Mouse (Mus musculus): ENCODE data around the gene Ankrd44. TPM values are rescaled to one million over a fixed set of nuclear protein-coding genes. Genes with fewer than 3 reads are reported as not detected.

The Ankrd44 gene
- polyA plus RNA-seq, 2 experiments from 2014 or later: 157 to 185 TPM

DNA sequence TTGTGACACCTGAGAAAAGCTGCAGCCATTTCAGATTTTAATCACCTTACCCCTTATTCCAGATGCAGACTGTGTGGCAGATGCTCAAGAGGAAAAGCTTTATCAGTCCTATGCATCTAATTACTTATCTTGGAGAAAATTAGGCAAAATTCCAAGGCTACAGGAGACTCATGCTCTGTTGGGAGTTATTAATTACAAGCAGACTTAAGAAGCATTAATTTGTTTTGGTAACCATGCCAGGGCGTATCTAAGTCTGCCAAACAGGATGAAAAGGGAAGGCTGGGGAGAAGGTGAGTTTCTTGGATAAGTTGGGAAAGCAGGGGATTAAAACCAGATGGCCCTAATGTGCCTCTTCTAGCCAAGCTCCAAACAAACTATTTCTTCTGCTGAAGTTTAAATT lies 222.7 kb downstream of the Ankrd44 start:
- ATAC-seq: no peak

DNA sequence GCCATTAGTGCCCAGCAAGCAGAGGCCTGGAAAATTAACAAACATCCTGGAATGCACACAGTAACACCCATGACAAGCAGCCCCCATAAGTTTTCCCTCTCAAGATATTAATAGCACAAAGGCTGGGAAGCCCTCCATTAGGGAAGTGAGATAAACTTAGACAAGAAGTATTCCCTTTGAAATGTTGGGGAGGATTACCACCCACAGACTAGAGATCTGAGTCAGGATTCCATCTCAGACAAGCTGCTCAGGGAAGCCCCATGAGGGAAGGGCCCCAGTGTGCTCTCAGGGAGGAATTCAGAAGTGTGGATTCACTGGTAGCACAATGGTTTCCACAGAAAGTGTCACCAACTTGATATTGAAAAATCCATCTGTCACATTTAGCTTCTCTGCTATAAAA lies 223.3 kb downstream of the Ankrd44 start:
- no peak for ATAC-seq

DNA sequence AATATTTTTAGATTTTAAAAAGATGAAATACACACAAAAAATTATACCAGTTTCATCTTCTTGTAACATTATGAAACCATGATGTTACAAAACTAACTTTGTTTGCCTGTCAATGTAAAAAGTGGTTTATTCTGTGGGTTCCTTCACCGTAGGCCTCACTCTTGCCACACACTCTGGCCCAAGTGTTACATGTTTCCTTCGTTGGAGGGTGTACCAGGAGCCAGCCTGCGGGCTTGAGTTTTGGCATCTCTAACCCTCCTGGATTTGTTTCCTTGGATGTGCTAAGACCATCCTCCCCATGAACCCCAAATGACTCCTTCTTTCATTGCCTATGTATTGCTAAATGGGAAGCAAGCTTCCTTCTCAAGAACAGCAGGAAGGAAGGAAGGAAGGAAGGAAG lies 230.8 kb downstream of the Ankrd44 start:
- ATAC-seq: no peak

GRCm38 (mm10) chr1:54691824-54692223 lies 234.4 kb downstream of the Ankrd44 start:
- no peak for ATAC-seq

DNA sequence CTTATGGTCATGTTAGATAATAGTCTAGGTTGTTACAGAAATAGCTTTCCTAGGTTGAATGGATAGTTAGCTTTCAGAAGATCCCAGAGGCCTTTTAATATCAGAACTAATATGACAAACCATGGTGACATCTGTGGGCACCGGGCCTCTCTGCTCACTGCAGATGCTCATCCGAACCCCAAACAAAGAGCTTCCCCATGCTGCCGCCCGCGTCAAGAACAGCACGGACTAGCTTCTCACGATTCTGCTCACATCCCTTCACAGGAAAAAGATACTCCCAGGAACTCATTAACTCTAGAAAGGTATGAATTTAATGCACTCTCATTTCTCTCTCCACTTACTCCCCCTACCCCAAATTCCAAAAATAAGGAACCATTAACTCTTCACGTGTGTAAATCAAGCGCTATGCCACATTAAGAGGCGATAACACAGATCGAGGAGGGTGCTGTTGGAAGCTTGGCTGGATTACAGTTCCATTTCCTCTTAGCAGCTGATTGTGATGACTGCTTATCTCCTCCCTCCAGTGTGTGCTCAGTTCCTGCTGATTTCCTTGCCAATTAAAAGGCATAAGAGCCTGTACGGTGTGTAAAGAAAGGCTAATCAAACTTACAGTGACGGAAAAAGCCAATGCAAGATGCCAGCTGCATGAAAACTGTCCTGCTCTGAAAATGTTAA lies 235.8 kb downstream of the Ankrd44 start:
- no peak for ATAC-seq

DNA sequence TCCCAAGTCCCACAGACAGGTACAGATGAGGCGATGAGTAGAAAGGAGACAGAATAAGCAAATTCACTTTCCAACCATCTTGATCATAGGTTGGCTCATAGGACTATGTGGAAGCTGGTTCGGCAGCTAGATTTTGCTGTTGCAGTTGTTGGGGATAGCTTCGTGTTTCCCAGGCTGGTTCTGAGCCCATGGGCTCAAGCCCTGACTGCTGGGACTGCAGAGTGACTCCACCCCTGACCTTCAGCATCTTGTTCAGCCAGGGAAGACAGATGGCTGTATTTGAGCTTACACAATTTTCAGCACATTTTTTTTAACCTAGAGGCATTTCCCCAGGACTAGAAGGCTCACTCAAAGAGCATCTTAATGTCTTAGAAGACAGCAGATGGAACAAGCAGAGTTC lies 237.7 kb downstream of the Ankrd44 start:
- no peak for ATAC-seq

DNA sequence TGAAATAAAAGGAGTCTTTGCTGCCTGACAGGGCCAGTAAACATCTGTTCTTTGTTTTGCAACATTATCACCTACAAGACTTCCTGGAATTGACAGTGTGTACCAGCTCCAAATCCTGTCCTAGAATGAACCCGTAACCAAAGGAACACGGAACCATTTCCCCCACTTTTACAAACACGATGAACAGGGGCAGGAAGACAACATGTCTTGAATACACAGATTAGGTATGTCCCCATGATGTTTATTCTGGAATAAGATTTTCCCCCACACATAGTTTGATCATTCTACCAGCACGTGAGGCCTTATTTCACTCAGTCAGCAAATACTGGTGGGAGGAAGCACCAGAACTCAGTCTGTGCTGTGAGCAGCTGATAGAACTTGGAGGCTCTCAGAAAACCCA lies 241.9 kb downstream of the Ankrd44 start:
- no peak for ATAC-seq

DNA sequence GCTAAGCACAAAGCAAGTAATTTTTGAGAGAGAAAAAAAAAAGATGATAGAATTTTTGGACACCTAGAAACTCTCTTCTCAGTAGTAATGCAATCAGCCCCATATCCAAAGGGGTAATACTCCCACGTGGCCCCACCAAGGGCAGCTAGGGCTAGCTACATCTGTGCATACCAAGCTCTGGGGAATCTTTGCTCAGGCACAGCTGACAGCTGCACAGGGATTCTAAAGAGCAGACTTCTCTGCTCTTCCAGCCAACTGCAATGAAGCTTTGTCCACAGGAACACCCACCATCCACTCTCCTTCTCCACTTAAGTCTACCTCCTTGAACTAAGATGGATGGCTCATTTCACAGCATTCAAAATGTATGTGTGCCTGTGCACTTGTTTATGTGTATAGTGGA lies 246.6 kb downstream of the Ankrd44 start:
- no peak for ATAC-seq

- ATAC-seq: no peak
Observed at GRCm38 (mm10) chr1:54678037-54678436, 248.2 kb downstream of the Ankrd44 start.

- ATAC-seq: no peak
Observed at GRCm38 (mm10) chr1:54675478-54675877, 250.7 kb downstream of the Ankrd44 start.

- ATAC-seq: no peak
Observed at GRCm38 (mm10) chr1:54667991-54668390, 258.2 kb downstream of the Ankrd44 start.

DNA sequence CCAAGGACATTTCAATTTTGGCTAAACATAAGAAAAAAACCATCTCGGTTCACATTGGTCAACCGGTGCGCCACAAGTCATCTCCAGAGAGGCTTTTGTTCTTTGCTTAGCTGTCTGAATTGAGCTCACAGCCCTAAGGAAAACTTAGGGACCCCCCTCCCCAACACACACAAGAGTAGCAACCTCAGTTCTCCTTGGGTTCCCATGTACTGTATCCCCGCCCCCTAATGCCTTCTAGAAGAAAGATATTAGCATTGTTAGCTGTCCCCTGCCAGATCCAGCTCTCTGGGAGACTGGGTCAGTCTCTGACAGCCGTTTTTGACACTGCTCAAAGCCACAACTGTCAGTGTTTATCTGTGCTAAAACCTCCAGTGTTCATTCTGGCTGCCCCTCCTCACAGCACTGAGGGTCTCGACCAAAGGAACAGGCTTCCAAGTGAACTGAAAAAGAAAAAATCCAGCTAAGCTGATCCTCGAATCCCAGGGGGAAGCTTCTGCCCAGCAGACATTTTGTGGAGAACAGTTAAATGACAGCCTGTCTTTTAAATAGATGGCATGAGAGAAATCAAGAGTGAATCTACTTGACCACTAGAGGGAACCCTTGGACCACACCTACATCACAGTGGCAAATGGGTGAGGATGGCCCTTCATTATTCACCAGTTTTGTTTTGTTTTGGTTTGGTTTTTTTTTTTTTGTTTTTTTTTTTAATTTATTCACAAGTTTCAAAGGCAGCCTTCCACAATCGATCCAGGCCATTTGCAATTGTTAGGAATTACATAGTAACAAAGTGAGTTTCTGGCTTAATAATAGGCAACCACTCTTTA lies 260.4 kb downstream of the Ankrd44 start:
- peak; percentile 75 for ATAC-seq

DNA sequence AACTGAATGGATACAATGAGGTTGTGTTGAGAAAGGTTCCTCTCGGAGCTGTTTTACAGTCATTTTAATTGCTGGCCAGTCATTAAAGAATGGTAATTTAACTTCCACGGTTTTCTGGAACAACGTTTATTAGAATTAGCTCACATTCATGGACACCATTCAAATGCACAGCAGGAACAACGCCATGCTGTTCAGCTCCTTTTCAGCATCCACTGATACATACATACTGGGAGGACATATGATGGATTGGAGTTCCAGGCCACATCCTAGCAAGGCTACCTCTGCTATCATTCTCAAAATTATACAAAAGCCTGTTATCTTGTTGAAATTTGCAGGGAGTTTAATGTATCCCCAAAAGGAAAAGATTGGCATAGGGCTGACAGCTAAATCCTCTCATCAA lies 261.1 kb downstream of the Ankrd44 start:
- no peak for ATAC-seq

DNA sequence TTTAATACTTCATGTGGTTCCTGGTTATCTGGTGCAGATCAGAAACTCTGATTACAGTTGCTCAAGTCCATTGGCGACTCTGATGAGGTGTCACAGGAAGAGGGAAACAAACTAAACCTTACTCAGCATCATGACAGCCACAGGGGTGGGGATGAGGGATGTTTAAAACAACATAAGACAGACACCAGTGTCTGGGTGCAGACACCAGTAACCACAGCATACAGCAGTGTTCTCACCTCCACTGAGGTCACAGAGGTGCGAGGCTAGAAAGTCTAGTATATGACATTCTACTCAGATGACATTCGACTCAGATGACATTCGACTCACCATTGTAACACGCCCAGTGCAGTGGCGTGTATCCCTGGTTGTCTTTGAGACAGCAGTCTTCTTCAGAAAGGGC lies 265.5 kb downstream of the Ankrd44 start:
- ATAC-seq: peak; percentile 76

GRCm38 (mm10) chr1:54658558-54658957 lies 267.6 kb downstream of the Ankrd44 start:
- ATAC-seq: no peak

DNA sequence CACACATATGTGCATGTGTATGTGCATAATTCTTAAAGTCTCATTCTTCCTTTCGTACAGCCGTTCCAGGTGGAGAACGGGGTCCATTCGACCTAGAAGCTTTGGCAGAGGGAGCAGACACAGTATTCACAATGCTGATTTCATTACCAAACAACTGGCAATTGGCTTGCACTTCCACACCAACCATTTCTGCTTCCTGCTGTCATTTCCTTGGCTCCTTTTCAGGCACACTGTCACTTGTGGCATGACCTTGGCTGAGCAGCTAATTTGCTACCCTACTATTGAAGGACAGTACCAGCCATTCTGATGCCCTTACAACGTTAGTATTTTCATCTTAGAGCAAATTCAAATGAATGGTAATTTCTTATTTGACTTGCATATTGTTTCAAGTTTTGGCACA lies 277.9 kb downstream of the Ankrd44 start:
- ATAC-seq: no peak

- no peak for ATAC-seq
Observed at GRCm38 (mm10) chr1:54647335-54647745, 278.8 kb downstream of the Ankrd44 start.

DNA sequence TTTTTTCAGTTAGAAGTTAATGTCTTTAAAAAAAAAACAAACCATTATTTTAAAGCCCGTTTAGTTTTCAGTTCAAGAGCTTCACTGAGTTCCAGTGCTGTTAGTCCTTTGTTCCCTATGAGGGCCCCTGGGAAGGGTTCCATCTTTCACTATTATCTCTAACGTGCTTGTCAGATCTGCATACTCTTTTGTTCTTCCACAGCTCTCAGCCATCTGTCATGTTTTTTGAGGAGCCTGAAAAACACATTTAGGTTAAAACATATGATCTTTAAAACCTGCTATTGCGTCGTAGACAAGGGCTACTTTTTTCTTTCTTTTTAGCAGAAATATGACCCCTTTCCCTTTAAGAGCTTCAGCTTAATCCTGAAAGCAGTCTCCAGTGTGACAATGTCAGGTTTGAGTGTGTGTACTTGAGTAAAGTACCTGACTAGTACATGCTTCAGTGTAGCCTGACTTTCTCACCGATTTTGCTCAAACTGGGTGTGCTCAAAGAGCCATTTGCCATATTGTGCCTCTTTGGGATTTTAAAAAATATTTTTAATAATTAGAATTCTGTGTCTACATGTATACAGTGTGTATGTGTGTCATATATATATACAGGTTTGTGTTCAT lies 285.9 kb downstream of the Ankrd44 start:
- no peak for ATAC-seq

DNA sequence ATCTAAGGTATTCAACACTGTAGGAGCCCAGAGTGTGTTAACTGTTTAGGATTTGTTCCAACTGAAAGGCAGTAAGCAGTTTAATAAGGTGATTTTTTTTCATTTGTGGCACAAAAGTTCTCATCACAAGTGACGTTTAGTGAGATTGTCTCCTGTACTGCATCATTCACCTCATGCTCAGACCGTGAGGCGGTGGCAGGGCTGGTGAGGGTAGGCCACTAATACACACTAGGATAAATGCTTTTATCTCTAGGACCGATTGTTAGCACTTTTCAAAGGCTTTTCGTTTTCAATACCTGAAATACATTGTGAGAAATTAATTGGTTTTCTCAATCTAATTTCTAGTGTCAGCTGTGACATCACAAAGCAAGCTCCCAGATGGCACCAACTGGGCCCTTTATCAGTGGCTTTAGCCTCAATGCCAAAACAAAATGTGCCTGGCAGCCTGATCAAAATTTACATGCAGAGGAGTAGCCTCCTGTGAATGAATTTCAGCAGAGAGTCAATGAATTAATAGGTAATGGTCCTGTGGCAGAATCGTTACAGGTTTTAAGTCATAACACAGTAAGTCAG lies 286.6 kb downstream of the Ankrd44 start:
- no peak for ATAC-seq

GRCm38 (mm10) chr1:54639076-54639475 lies 287.1 kb downstream of the Ankrd44 start:
- no peak for ATAC-seq

DNA sequence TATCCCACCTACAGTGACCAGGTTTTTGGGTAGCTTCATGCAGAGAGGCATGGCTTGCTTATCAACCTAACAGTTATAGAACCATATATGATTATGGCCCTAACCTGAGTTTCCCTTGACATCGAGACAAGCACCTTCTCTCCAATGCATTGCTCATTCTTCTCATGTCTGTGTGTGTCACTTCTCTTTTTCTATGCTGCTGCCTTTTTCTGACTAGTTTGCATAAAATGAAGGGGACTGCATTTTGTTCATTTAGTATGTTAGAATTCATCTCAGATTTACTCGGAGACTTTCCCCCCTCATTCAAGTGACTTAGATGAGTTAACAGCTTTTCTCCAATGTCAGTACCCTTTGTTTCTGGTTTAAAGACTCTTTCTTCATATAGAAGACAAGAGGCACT lies 288.8 kb downstream of the Ankrd44 start:
- ATAC-seq: no peak

DNA sequence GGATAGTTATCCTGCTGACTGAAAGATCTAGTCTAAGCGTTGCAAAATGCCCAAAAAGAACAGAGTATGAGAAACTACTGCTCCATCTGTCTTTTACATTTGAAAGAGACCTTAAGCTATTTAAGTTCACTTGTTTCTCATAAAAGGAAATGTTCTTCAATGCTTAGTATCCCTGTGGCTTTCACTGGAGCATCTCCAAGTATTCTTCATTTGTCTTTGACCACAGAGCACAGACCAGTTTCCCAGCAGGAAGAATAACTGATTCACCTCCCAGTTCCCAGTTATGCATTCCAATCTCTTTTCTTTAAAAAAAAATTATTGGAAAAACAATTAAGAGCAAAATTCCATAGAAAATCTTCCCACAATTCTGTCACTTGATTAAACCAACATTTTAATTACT lies 297.1 kb downstream of the Ankrd44 start:
- no peak for ATAC-seq

GRCm38 (mm10) chr1:54614963-54615362 lies 311.2 kb downstream of the Ankrd44 start:
- ATAC-seq: no peak

DNA sequence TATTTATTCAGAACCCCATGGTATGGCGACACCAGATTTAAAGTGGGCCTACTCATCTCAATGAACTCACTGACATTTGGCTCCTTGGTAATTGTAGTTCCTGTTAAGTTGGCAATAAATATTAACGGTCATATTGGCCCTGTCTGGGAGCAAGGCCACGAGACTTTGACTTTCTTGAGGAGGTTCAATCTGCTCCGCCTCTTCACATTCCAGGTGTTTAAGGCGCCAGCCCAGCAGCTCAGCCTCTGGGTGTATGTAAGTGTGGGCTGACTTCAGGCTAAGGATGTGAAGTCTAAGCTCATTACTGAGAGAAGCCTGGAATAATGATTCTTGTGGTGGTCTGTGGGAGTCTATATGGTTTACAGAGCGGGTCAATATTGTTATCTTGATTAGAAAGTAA lies 313.8 kb downstream of the Ankrd44 start:
- no peak for ATAC-seq
